Mouse (Mus musculus) CH12.LX (cell line): ENCODE measurements around the gene 1700067K01Rik.

Source experiments
- CTCF ChIP-seq, 2 experiments: IDR thresholded peaks in 1 of 2; conservative IDR thresholded peaks in 1 of 2; 2 replicates each; pipeline ENCODE4 v1.5.1; 2011 to 2012; ENCODE audit warnings: low read depth in 2 of 2, low read length in 2 of 2, improper control_type of control experiment in 1 of 2, inconsistent platforms in 1 of 2, mild to moderate bottlenecking in 1 of 2, moderate library complexity in 1 of 2
- ETS1 ChIP-seq: conservative IDR thresholded peaks from 2 replicates; pipeline ENCODE4 v1.6.1; 2012; ENCODE audit warnings: low read depth, mild to moderate bottlenecking, inconsistent platforms, low read length, improper control_type of control experiment, moderate library complexity
- POLR2A ChIP-seq: IDR thresholded peaks from 2 replicates; pipeline ENCODE4 v1.6.1; 2011; ENCODE audit warnings: low read depth, mild to moderate bottlenecking, improper control_type of control experiment, low read length
- SMC3 ChIP-seq: IDR thresholded peaks from 2 replicates; pipeline ENCODE4 v1.6.1; 2011; ENCODE audit warnings: low read depth, low read length, improper control_type of control experiment
- TBP ChIP-seq: conservative IDR thresholded peaks from 2 replicates; pipeline ENCODE4 v1.6.1; 2011; ENCODE audit warnings: low read depth, low read length, improper control_type of control experiment
- UBTF ChIP-seq: IDR thresholded peaks from 2 replicates; pipeline ENCODE4 v1.6.1; 2012; ENCODE audit warnings: low read depth, mild to moderate bottlenecking, inconsistent platforms, low read length, improper control_type of control experiment, moderate library complexity
- ZC3H11A ChIP-seq: IDR thresholded peaks from 2 replicates; pipeline ENCODE4 v1.6.1; 2012; ENCODE audit warnings: low read depth, mild to moderate bottlenecking, inconsistent platforms, low read length, improper control_type of control experiment

- TF ChIP-seq ETS1, result no peak
- no peak for TF ChIP-seq CTCF (conservative IDR thresholded peaks at IDR 0.05 in 1 of 2, IDR thresholded peaks at IDR 0.05 in 1 of 2; ENCODE audit: low read depth in 2 of 2, low read length in 2 of 2)
- TF ChIP-seq POLR2A, result no peak
- no peak for TF ChIP-seq ZC3H11A
- no peak for TF ChIP-seq SMC3
- TF ChIP-seq TBP, result no peak
- TF ChIP-seq UBTF, result no peak
These were observed 11.3 kb downstream of the 1700067K01Rik start for GRCm38 (mm10) chr8:84012499-84013165.
